Mouse (Mus musculus) heart, embryonic 15.5 days (tissue): ENCODE measurements around the gene Csf3. TPM values are rescaled to one million over a fixed set of nuclear protein-coding genes. Genes with fewer than 3 reads are reported as not detected.

Experiments
- ATAC-seq: fragments of 200-750 bp; cut with Nextera tagmentation; replicated peaks from 2 replicates; pipeline ENCODE4 v1.8.0; 2017; ENCODE audit warnings: low read depth, moderate TSS enrichment; ENCODE audit not compliant: insufficient number of reproducible peaks, insufficient read depth, low FRiP score
- H3K27ac ChIP-seq: fragments of 300-500 bp; sonication (generic); 2 replicates; pipeline ENCODE4 v1.5.1; 2015; ENCODE audit warnings: mild to moderate bottlenecking, inconsistent platforms
- H3K27me3 ChIP-seq: fragments of 300-500 bp; sonication (generic); 2 replicates; pipeline ENCODE4 v1.6.1; 2015; ENCODE audit warnings: inconsistent platforms
- H3K36me3 ChIP-seq: fragments of 300-500 bp; sonication (generic); 2 replicates; pipeline ENCODE4 v1.6.1; 2015; ENCODE audit warnings: mild to moderate bottlenecking, inconsistent platforms
- H3K4me1 ChIP-seq: fragments of 300-500 bp; sonication (generic); replicated peaks from 2 replicates; pipeline ENCODE4 v1.6.1; 2015; ENCODE audit warnings: inconsistent platforms
- H3K4me2 ChIP-seq: fragments of 300-500 bp; sonication (generic); 2 replicates; pipeline ENCODE4 v1.6.1; 2015; ENCODE audit warnings: inconsistent platforms, mild to moderate bottlenecking, moderate library complexity
- H3K4me3 ChIP-seq: fragments of 300-500 bp; sonication (generic); 2 replicates; pipeline ENCODE4 v1.5.1; 2015; ENCODE audit warnings: mild to moderate bottlenecking, inconsistent platforms
- H3K9ac ChIP-seq: fragments of 300-500 bp; sonication (generic); 2 replicates; pipeline ENCODE4 v1.6.1; 2015; ENCODE audit warnings: mild to moderate bottlenecking, inconsistent platforms
- H3K9me3 ChIP-seq: fragments of 300-500 bp; sonication (generic); replicated peaks from 2 replicates; pipeline ENCODE4 v1.6.1; 2016; ENCODE audit warnings: inconsistent platforms
- WGBS: fragments of 180-500 bp; shearing (Covaris S2); methylation state at CpG from one replicate; pipeline ENCODE4 v1.1.7; 2015; ENCODE audit warnings: mixed read lengths; 5-methylcytosine and 5-hydroxymethylcytosine counted together
- polyA plus RNA-seq: library from polyadenylated mRNA; unstranded; fragments of >200 nt; fragmentation: Nextera tagmentation; extraction: Ambion mirVana; gene quantifications from 2 replicates; pipeline ENCODE4 v1.2.1, GENCODE M21; 2015

The Csf3 gene
- polyA plus RNA-seq, 1 experiment from 2014 or later, result not detected

GRCm38 (mm10) chr11:98681186-98681585 is 19.9 kb upstream of the Csf3 start:
- Histone ChIP-seq H3K4me3 (no peak overlapping the region), H3K36me3 (peaks cover 11% of the 10 kb centered on the region), H3K4me1 (peaks cover 16% of the 10 kb centered on the region), H3K9ac (no peak overlapping the region), H3K9me3 (no peaks in the 10 kb centered on the region), H3K27me3 (no peaks in the 10 kb centered on the region), H3K4me2 (no peak overlapping the region), H3K27ac (no peak overlapping the region)
- ATAC-seq, result no peak
- WGBS, result 73% methylated on average over 4 of the region's 4 CpGs

- peak within 1 kb of the TSS; percentile 100 for H3K4me3 ChIP-seq
- no peaks in the 10 kb centered on the region for H3K9me3 ChIP-seq
- WGBS, result 5% methylated on average over 45 of the region's 45 CpGs
- ATAC-seq, result peak; percentile 92
- H3K4me2 ChIP-seq, result peak within 1 kb of the TSS; percentile 83
- H3K27ac ChIP-seq, result peak within 1 kb of the TSS; percentile 86
- peaks cover 16% of the 10 kb centered on the region for H3K4me1 ChIP-seq
- no peaks in the 10 kb centered on the region for H3K27me3 ChIP-seq
- H3K36me3 ChIP-seq, result peaks cover 20% of the 10 kb centered on the region
- H3K9ac ChIP-seq, result peak within 1 kb of the TSS; percentile 100
Observed at GRCm38 (mm10) chr11:98681786-98682745, 19.0 kb upstream of the Csf3 start, which contains the start of gene Psmd3. Gene Psmd3 (plus strand): TSS chr11:98682554.

- peaks cover 16% of the 10 kb centered on the region for H3K4me1 ChIP-seq
- H3K4me2 ChIP-seq, result peak overlapping the region; percentile 83
- under 1% methylated on average over 23 of the region's 23 CpGs for WGBS
- H3K4me3 ChIP-seq, result peak overlapping the region; percentile 100
- H3K36me3 ChIP-seq, result peaks cover 27% of the 10 kb centered on the region
- peak; percentile 7; the same call in 1 of the 2 replicates for ATAC-seq
- peak overlapping the region; percentile 100 for H3K9ac ChIP-seq
- H3K27ac ChIP-seq, result peak overlapping the region; percentile 86
- no peaks in the 10 kb centered on the region for H3K9me3 ChIP-seq
- no peaks in the 10 kb centered on the region for H3K27me3 ChIP-seq
Observed at GRCm38 (mm10) chr11:98682811-98683210, 18.3 kb upstream of the Csf3 start.

GRCm38 (mm10) chr11:98685642-98686041 is 15.4 kb upstream of the Csf3 start:
- H3K27me3 ChIP-seq, result no peaks in the 10 kb centered on the region
- no peak overlapping the region for H3K4me2 ChIP-seq
- peaks cover 51% of the 10 kb centered on the region for H3K36me3 ChIP-seq
- H3K4me1 ChIP-seq, result peaks cover 16% of the 10 kb centered on the region
- 90% methylated on average over 9 of the region's 9 CpGs for WGBS
- no peak overlapping the region for H3K9ac ChIP-seq
- no peaks in the 10 kb centered on the region for H3K9me3 ChIP-seq
- no peak overlapping the region for H3K27ac ChIP-seq
- no peak overlapping the region for H3K4me3 ChIP-seq
- ATAC-seq, result no peak

- WGBS, result 90% methylated on average over 4 of the region's 4 CpGs
- H3K9ac ChIP-seq, result no peak overlapping the region
- no peak overlapping the region for H3K4me3 ChIP-seq
- H3K9me3 ChIP-seq, result no peaks in the 10 kb centered on the region
- no peak overlapping the region for H3K4me2 ChIP-seq
- peaks cover 9% of the 10 kb centered on the region for H3K4me1 ChIP-seq
- peaks cover 65% of the 10 kb centered on the region for H3K36me3 ChIP-seq
- ATAC-seq, result no peak
- H3K27me3 ChIP-seq, result no peaks in the 10 kb centered on the region
- H3K27ac ChIP-seq, result no peak overlapping the region
Observed at GRCm38 (mm10) chr11:98686976-98687375, 14.1 kb upstream of the Csf3 start.

GRCm38 (mm10) chr11:98688009-98688408 is 13.1 kb upstream of the Csf3 start:
- peaks cover 75% of the 10 kb centered on the region for H3K36me3 ChIP-seq
- 82% methylated on average over 8 of the region's 8 CpGs for WGBS
- ATAC-seq, result no peak
- H3K9ac ChIP-seq, result no peak overlapping the region
- H3K27me3 ChIP-seq, result no peaks in the 10 kb centered on the region
- H3K4me3 ChIP-seq, result no peak overlapping the region
- no peak overlapping the region for H3K4me2 ChIP-seq
- H3K27ac ChIP-seq, result no peak overlapping the region
- H3K4me1 ChIP-seq, result peaks cover 9% of the 10 kb centered on the region
- H3K9me3 ChIP-seq, result no peaks in the 10 kb centered on the region

GRCm38 (mm10) chr11:98693201-98693600 is 7.9 kb upstream of the Csf3 start:
- ATAC-seq, result no peak
- peaks cover 15% of the 10 kb centered on the region for H3K4me1 ChIP-seq
- H3K4me3 ChIP-seq, result no peak overlapping the region
- no peak overlapping the region for H3K9ac ChIP-seq
- 74% methylated on average over 13 of the region's 13 CpGs for WGBS
- H3K27ac ChIP-seq, result no peak overlapping the region
- no peaks in the 10 kb centered on the region for H3K9me3 ChIP-seq
- peaks cover 70% of the 10 kb centered on the region for H3K36me3 ChIP-seq
- H3K27me3 ChIP-seq, result no peaks in the 10 kb centered on the region
- H3K4me2 ChIP-seq, result no peak overlapping the region

- Histone ChIP-seq H3K9ac (no peak overlapping the region), H3K36me3 (peaks cover 67% of the 10 kb centered on the region), H3K4me1 (peaks cover 15% of the 10 kb centered on the region), H3K4me3 (no peak overlapping the region), H3K27ac (no peak overlapping the region), H3K4me2 (no peak overlapping the region), H3K9me3 (no peaks in the 10 kb centered on the region), H3K27me3 (no peaks in the 10 kb centered on the region)
- no peak for ATAC-seq
- 82% methylated on average over 9 of the region's 9 CpGs for WGBS
Observed at GRCm38 (mm10) chr11:98693746-98694145, 7.3 kb upstream of the Csf3 start.

- Histone ChIP-seq H3K4me1 (peaks cover 15% of the 10 kb centered on the region), H3K27me3 (no peaks in the 10 kb centered on the region), H3K9me3 (no peaks in the 10 kb centered on the region), H3K9ac (no peak overlapping the region), H3K4me2 (no peak overlapping the region), H3K4me3 (no peak overlapping the region), H3K36me3 (peaks cover 64% of the 10 kb centered on the region), H3K27ac (no peak overlapping the region)
- WGBS, result 67% methylated on average over 9 of the region's 9 CpGs
- no peak for ATAC-seq
Observed at GRCm38 (mm10) chr11:98694301-98694700, 6.8 kb upstream of the Csf3 start.

GRCm38 (mm10) chr11:98695408-98695807 is 5.7 kb upstream of the Csf3 start:
- H3K27me3 ChIP-seq, result 0 out of 2 replicates have a peak, but pooled peaks cover 3% of the 10 kb centered on the region
- peaks cover 19% of the 10 kb centered on the region for H3K4me1 ChIP-seq
- H3K9me3 ChIP-seq, result no peaks in the 10 kb centered on the region
- H3K4me2 ChIP-seq, result no peak overlapping the region
- ATAC-seq, result no peak
- no peak overlapping the region for H3K9ac ChIP-seq
- H3K27ac ChIP-seq, result no peak overlapping the region
- no peak overlapping the region for H3K4me3 ChIP-seq
- 70% methylated on average over 14 of the region's 14 CpGs for WGBS
- H3K36me3 ChIP-seq, result peaks cover 53% of the 10 kb centered on the region

- Histone ChIP-seq H3K9me3 (no peaks in the 10 kb centered on the region), H3K36me3 (peaks cover 40% of the 10 kb centered on the region), H3K9ac (no peak overlapping the region), H3K4me3 (no peak overlapping the region), H3K4me2 (no peak overlapping the region), H3K27ac (peak overlapping the region; percentile 2; the same call in 1 of the 2 replicates), H3K27me3 (0 out of 2 replicates have a peak, but pooled peaks cover 3% of the 10 kb centered on the region), H3K4me1 (peaks cover 25% of the 10 kb centered on the region)
- no peak for ATAC-seq
- 82% methylated on average over 14 of the region's 14 CpGs for WGBS
Observed at GRCm38 (mm10) chr11:98696454-98697216, 4.4 kb upstream of the Csf3 start.
